Mouse (Mus musculus) G1E (cell line): ENCODE measurements around the gene Fbxw11. TPM values are rescaled to one million over a fixed set of nuclear protein-coding genes. Genes with fewer than 3 reads are reported as not detected.
"Not testable (repeated sequence)": the region's sequence is repeated elsewhere in the genome, so short reads cannot be mapped to it uniquely, and the experiment has no call there.

Experiments used
- ATAC-seq: 2 replicates; pipeline ENCODE4 v1.8.0; 2016; ENCODE audit warnings: mild to moderate bottlenecking; ENCODE audit not compliant: insufficient number of reproducible peaks, poor library complexity, low FRiP score, severe bottlenecking; ENCODE audit errors: extremely low read depth
- DNase-seq: peaks from one replicate; pipeline ENCODE4 v3.0.0; 2012; ENCODE audit warnings: low spot score
- H3K27me3 ChIP-seq: 2 replicates; pipeline ENCODE4 v1.6.1; 2012; ENCODE audit warnings: mild to moderate bottlenecking, low read length, inconsistent platforms; ENCODE audit not compliant: insufficient read depth
- H3K36me3 ChIP-seq: replicated peaks from 2 replicates; pipeline ENCODE3; 2012; ENCODE audit warnings: mild to moderate bottlenecking, inconsistent platforms
- H3K4me1 ChIP-seq: 2 replicates; pipeline ENCODE4 v1.6.1; 2012; ENCODE audit warnings: low read depth, low read length, inconsistent platforms, mixed read lengths; ENCODE audit not compliant: insufficient read depth
- H3K4me3 ChIP-seq: 2 replicates; pipeline ENCODE4 v1.5.1; 2012; ENCODE audit warnings: low read depth, mild to moderate bottlenecking, inconsistent platforms, low read length, moderate library complexity, mixed read lengths
- H3K9me3 ChIP-seq: replicated peaks from 2 replicates; pipeline ENCODE4 v1.6.1; 2012; ENCODE audit warnings: inconsistent platforms
- CTCF ChIP-seq: IDR thresholded peaks from 2 replicates; pipeline ENCODE4 v1.5.1; 2012; ENCODE audit warnings: low read depth, low read length, inconsistent platforms, mixed read lengths
- GATA1 ChIP-seq: IDR thresholded peaks from 2 replicates; pipeline ENCODE4 v1.6.1; 2012; ENCODE audit warnings: borderline replicate concordance, low read length, inconsistent platforms, mixed read lengths
- GATA2 ChIP-seq: IDR thresholded peaks from 2 replicates; pipeline ENCODE4 v1.6.1; 2012; ENCODE audit warnings: low read depth, low read length, inconsistent platforms, borderline replicate concordance
- POLR2AphosphoS5 ChIP-seq: IDR thresholded peaks from 2 replicates; pipeline ENCODE4 v1.6.1; 2012; ENCODE audit warnings: low read depth, low read length, inconsistent platforms; ENCODE audit not compliant: insufficient replicate concordance
- TAL1 ChIP-seq: conservative IDR thresholded peaks from 2 replicates; pipeline ENCODE4 v1.6.1; 2012; ENCODE audit warnings: low read depth, low read length, inconsistent platforms, mixed read lengths
- polyA plus RNA-seq: library from polyadenylated mRNA; stranded (reverse); fragments of >175 nt; gene quantifications from 2 replicates; pipeline ENCODE4 v1.2.3, GENCODE M21; 2012
- total RNA-seq, 2 experiments: library from RNA; stranded (forward) in 1 of 2; stranded (reverse) in 1 of 2; fragments of 200-1000 nt in 1 of 2; fragments of >200 nt in 1 of 2; fragmentation: Nextera tagmentation in 1 of 2; gene quantifications; 2 replicates each; pipeline ENCODE4 v1.2.3; 2014 to 2017

The Fbxw11 gene
- total and polyA plus RNA-seq, 3 experiments: 16.9 to 53.7 (median 39.8) TPM

DNA sequence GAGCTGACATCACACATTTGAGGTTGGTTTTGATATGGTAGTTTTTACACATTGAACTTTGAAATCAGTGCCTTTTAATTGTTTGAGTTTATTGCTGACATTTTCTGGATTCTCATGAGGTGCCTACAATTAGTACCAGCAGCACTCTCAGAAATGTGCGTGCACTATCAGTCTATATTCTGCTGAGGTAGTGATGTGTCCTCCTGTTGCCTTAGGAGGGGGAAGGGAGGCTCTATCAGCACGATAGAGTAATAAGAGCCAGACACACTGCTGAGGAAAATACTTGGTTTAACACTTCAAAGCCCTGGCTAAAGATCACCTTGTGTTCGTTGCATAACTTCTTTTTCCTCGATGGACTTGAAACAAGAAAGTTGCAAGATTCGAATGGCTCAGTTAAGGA lies 73.4 kb downstream of the Fbxw11 start:
- DNase-seq (no peak), ATAC-seq (no peak)
- no peaks in the 10 kb centered on the region for H3K4me1 ChIP-seq
- H3K4me3 ChIP-seq: no peak overlapping the region
- peaks cover 72% of the 10 kb centered on the region for H3K36me3 ChIP-seq
- no peaks in the 10 kb centered on the region for H3K27me3 ChIP-seq
- H3K9me3 ChIP-seq: no peaks in the 10 kb centered on the region
- no peak for TF ChIP-seq GATA1
- TF ChIP-seq TAL1: no peak
- TF ChIP-seq GATA2: no peak
- TF ChIP-seq POLR2AphosphoS5: no peak
- no peak for TF ChIP-seq CTCF

DNA sequence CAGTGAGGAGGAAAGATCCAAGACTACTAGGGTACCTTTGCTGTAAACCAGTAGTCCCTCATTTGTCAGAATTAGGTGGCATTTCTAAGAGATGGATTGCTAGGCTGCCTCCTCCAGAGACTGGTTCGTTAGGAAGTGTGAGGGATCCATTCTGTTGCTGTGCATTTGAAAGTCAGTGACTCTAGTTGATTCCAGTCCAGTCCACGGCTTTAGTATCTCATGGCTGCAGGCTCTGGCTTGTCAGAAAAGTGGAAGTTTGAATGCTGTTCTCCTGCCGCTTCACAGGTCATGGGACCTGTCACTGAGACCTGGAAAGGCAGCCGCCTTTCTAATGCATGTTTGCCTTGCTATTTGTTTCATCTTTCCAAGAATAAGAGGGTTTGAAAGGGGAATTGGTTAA lies 74.4 kb downstream of the Fbxw11 start:
- ATAC-seq: no peak
- no peak for DNase-seq
- Histone ChIP-seq H3K4me3 (no peak overlapping the region), H3K9me3 (no peaks in the 10 kb centered on the region), H3K4me1 (no peaks in the 10 kb centered on the region), H3K27me3 (no peaks in the 10 kb centered on the region), H3K36me3 (peaks cover 70% of the 10 kb centered on the region)
- TF ChIP-seq GATA1: no peak
- TF ChIP-seq POLR2AphosphoS5: no peak
- TF ChIP-seq GATA2: no peak
- no peak for TF ChIP-seq TAL1
- TF ChIP-seq CTCF: no peak

DNA sequence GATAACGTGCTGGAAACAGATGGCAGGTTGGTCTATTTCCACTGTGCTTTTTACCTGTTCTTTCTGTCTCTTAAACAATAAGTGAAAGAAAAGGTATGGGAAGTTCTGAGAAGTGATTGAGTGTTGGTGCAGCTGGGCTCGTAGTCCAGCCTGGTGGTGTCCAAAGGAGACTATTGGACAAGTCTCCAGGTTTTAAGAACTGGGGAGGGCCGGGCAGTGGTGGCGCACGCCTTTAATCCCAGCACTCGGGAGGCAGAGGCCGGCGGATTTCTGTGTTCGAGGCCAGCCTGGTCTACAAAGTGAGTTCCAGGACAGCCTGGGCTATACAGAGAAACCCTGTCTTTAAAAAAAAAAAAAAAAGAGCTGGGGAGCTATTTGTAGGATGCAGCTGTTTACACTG lies 75.2 kb downstream of the Fbxw11 start:
- not testable (repeated sequence) for DNase-seq, H3K4me3 ChIP-seq, ATAC-seq, H3K4me1 ChIP-seq, H3K9me3 ChIP-seq, H3K27me3 ChIP-seq
- peaks cover 66% of the 10 kb centered on the region for H3K36me3 ChIP-seq

DNA sequence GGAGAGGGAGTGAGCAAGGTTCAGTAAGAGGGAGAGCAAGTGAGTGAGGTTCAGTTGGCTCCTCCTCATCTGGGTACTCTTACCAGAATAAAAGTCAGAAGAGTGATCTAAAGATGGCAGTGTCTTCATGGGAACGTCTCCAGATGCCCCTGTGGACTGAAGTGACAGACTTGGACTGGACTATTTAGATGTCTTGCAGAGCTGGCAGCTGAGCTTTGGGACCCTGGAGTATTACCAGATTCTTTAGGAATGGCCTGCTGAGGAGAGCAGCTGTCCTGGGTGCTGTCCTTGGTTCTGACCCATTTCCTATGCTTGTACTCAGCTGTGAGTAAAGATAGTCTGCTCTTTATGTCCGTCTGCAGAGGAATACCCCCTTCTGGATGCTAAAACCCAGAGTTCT lies 75.8 kb downstream of the Fbxw11 start:
- no peak for DNase-seq
- Histone ChIP-seq H3K27me3 (no peaks in the 10 kb centered on the region), H3K9me3 (no peaks in the 10 kb centered on the region), H3K4me1 (peaks cover 5% of the 10 kb centered on the region), H3K36me3 (peaks cover 65% of the 10 kb centered on the region), H3K4me3 (no peak overlapping the region)
- no peak for ATAC-seq
- TF ChIP-seq GATA2: no peak

DNA sequence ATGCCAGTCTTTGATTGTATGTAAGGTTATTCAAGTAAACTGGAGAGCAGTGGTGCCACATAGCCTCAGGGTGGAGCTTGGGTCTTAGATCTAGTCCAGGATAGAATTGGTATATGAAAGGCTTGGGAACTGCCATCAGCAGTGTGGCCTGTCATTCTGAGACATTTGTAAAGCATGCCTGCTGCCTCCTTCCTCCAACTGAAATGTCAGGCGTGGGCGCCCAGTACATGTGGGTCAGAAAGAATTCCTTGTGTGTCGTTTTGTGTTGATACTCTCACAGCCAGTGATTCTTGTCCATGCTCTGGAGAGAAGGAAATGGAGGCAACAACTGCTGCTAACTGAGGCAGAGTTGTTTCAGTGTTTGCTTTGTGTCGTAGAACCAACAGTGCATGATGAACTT lies 76.5 kb downstream of the Fbxw11 start:
- DNase-seq: no peak
- no peak for ATAC-seq
- no peaks in the 10 kb centered on the region for H3K27me3 ChIP-seq
- peaks cover 5% of the 10 kb centered on the region for H3K4me1 ChIP-seq
- TF ChIP-seq GATA2 (no peak), POLR2AphosphoS5 (no peak), CTCF (no peak), TAL1 (no peak), GATA1 (no peak)
- H3K36me3 ChIP-seq: peaks cover 65% of the 10 kb centered on the region
- no peak overlapping the region for H3K4me3 ChIP-seq
- no peaks in the 10 kb centered on the region for H3K9me3 ChIP-seq

DNA sequence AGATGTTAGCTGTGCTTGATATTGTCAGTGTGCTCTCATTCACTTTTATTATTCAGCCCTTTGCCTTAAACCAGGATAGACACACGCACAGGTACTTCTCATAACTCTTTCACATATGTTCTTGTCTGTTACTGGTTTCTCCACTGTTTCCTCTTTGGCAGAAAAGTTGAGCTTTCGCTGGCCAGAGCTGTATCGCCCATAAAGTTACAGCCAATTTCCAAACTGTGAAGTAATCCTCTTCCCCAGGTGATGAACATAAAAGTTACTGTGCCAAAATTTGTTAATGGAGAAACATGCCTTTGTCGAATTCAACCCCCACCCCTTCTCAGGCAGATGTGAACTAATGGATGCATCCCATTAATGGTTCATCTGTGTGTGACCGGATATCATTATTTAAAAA lies 80.1 kb downstream of the Fbxw11 start:
- H3K4me1 ChIP-seq: peaks cover 5% of the 10 kb centered on the region
- no peaks in the 10 kb centered on the region for H3K9me3 ChIP-seq
- H3K4me3 ChIP-seq: no peak overlapping the region
- DNase-seq: no peak
- H3K36me3 ChIP-seq: peaks cover 69% of the 10 kb centered on the region
- no peak for ATAC-seq
- TF ChIP-seq GATA1: no peak
- TF ChIP-seq GATA2: no peak
- no peak for TF ChIP-seq CTCF
- TF ChIP-seq TAL1: no peak
- TF ChIP-seq POLR2AphosphoS5: no peak
- H3K27me3 ChIP-seq: no peaks in the 10 kb centered on the region

DNA sequence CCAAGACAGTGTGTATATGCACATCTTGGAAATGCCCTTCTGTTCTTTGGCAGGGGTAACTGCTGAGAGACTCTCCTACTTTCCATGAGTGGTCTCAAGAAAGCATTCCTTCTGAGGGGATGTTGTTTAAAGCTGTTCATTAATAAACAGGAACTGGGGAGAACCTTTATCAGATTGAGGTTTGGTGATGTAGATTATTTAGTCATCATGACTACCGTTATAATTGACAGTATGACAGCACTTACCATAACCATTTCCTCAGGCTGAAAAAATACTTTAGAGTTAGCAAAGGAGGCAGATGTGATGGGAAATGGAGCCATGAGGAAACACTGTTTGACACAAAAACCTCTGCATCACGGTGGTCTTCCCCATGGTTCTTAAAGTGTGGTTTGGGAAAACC lies 80.8 kb downstream of the Fbxw11 start:
- ATAC-seq (no peak), DNase-seq (no peak)
- TF ChIP-seq GATA1 (no peak), TAL1 (no peak), POLR2AphosphoS5 (no peak), CTCF (no peak), GATA2 (no peak)
- H3K9me3 ChIP-seq: no peaks in the 10 kb centered on the region
- H3K4me3 ChIP-seq: no peak overlapping the region
- H3K36me3 ChIP-seq: peaks cover 68% of the 10 kb centered on the region
- H3K27me3 ChIP-seq: no peaks in the 10 kb centered on the region
- H3K4me1 ChIP-seq: peaks cover 5% of the 10 kb centered on the region
